Mouse (Mus musculus): ENCODE data around the gene Lims1. TPM values are rescaled to one million over a fixed set of nuclear protein-coding genes. Genes with fewer than 3 reads are reported as not detected.

Lims1 gene
- total RNA-seq, 2 experiments from 2014 or later = 22.1 to 22.7 TPM

- DNase-seq (ENCODE audit: low spot score in 2 of 2) = no peak
These were observed 18.9 kb downstream of the Lims1 start for GRCm38 (mm10) chr10:58342199-58342598.

GRCm38 (mm10) chr10:58343552-58343951 is 20.3 kb downstream of the Lims1 start:
- no peak for DNase-seq (ENCODE audit: low spot score in 2 of 2)

GRCm38 (mm10) chr10:58350600-58350999 is 27.3 kb downstream of the Lims1 start:
- no peak for DNase-seq (ENCODE audit: low spot score in 2 of 2)

- no peak for DNase-seq (ENCODE audit: low spot score in 2 of 2)
These were observed 28.4 kb downstream of the Lims1 start for GRCm38 (mm10) chr10:58351670-58352069.

- no peak for DNase-seq (ENCODE audit: low spot score in 2 of 2)
These were observed 29.1 kb downstream of the Lims1 start for GRCm38 (mm10) chr10:58352364-58352763.

GRCm38 (mm10) chr10:58354561-58354960 is 31.3 kb downstream of the Lims1 start:
- DNase-seq (ENCODE audit: low spot score in 2 of 2) = no peak

GRCm38 (mm10) chr10:58356460-58356859 is 33.2 kb downstream of the Lims1 start:
- no peak for DNase-seq (ENCODE audit: low spot score in 2 of 2)

- peak; percentile 27 to 47 for DNase-seq (ENCODE audit: low spot score in 2 of 2)
These were observed 35.9 kb downstream of the Lims1 start for GRCm38 (mm10) chr10:58359123-58359522.

- no peak for DNase-seq (ENCODE audit: low spot score in 2 of 2)
These were observed 36.7 kb downstream of the Lims1 start for GRCm38 (mm10) chr10:58359952-58360351.

- peak in 1 of 2 experiments; percentile 25 for DNase-seq (ENCODE audit: low spot score in 2 of 2)
These were observed 39.5 kb downstream of the Lims1 start for GRCm38 (mm10) chr10:58362745-58363144.

GRCm38 (mm10) chr10:58364770-58365515 is 41.7 kb downstream of the Lims1 start:
- no peak for DNase-seq (ENCODE audit: low spot score in 2 of 2)

GRCm38 (mm10) chr10:58368791-58369706 is 45.8 kb downstream of the Lims1 start:
- no peak for DNase-seq (ENCODE audit: low spot score in 2 of 2)

GRCm38 (mm10) chr10:58369707-58370093 is 46.4 kb downstream of the Lims1 start:
- no peak for DNase-seq (ENCODE audit: low spot score in 2 of 2)

- DNase-seq (ENCODE audit: low spot score in 2 of 2) = peak in 1 of 2 experiments; percentile 20
These were observed 46.9 kb downstream of the Lims1 start for GRCm38 (mm10) chr10:58370143-58370542.

- no peak for DNase-seq (ENCODE audit: low spot score in 2 of 2)
These were observed 47.3 kb downstream of the Lims1 start for GRCm38 (mm10) chr10:58370559-58370958.

GRCm38 (mm10) chr10:58371279-58371842 is 48.1 kb downstream of the Lims1 start:
- no peak for DNase-seq (ENCODE audit: low spot score in 2 of 2)

- DNase-seq (ENCODE audit: low spot score in 2 of 2) = no peak
These were observed 49.3 kb downstream of the Lims1 start for GRCm38 (mm10) chr10:58372430-58373030.

GRCm38 (mm10) chr10:58373829-58374228 is 50.6 kb downstream of the Lims1 start:
- no peak for DNase-seq (ENCODE audit: low spot score in 2 of 2)

GRCm38 (mm10) chr10:58377592-58378197 is 54.4 kb downstream of the Lims1 start:
- no peak for DNase-seq (ENCODE audit: low spot score in 2 of 2)

- DNase-seq (ENCODE audit: low spot score in 2 of 2) = no peak
These were observed 55.1 kb downstream of the Lims1 start for GRCm38 (mm10) chr10:58378380-58378779.

- DNase-seq (ENCODE audit: low spot score in 2 of 2) = no peak
These were observed 56.4 kb downstream of the Lims1 start for GRCm38 (mm10) chr10:58379699-58380098.

Data from left cerebral cortex, adult 18-20 months (tissue).